Mouse (Mus musculus) mouse trophoblast stem cell (cell line): ENCODE measurements around the gene Vezf1.

Source experiments
- in situ Hi-C, 2 experiments: fragments of 300-500 bp; cut with MseI, MboI; formaldehyde crosslinking; loops; 2 replicates in 1 of 2; 3 replicates in 1 of 2; pipeline ENCODE4 v1.15.1; 2025

Gene Vezf1

DNA sequence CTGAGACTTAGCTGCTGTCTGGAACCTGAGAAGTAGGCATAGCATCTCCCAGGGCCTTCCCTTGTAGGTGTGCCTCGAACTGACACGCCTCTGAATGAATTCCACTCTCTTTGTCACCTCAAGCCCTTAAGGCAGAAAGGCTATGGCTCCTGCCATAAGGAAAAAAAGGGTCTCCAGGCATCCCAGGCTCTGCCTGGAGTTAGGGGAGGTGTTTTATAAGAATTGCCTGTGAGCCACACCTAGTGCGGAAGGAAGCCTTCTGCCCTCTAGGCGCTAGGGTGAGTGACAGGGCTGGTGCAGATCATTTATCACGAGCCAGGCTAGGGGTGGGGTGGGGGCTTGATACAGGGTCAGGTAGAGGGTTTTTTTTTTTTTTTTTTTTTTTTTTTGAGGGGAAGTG is 54.9 kb downstream of the Vezf1 start:
- in situ Hi-C loops, result no loop called here

DNA sequence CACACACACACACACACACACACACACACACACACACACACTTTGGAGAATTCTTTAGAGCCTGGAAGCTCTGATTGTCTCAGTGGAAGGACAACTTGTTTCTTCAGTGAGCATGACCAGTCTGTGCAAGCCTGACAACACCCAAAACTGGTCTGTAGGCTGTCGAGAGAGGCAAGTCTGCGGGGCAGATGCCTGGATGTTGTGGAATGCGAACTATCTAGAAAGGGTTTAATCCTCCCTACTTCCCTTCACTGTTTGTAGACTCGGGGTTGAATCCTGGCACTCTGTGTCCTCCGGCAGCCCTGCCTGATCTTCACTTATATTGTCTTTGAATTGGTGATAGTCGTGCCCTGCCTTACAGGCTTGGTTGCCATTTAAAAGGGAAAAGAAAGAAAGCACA is 55.7 kb downstream of the Vezf1 start:
- in situ Hi-C loops, result no loop called here

DNA sequence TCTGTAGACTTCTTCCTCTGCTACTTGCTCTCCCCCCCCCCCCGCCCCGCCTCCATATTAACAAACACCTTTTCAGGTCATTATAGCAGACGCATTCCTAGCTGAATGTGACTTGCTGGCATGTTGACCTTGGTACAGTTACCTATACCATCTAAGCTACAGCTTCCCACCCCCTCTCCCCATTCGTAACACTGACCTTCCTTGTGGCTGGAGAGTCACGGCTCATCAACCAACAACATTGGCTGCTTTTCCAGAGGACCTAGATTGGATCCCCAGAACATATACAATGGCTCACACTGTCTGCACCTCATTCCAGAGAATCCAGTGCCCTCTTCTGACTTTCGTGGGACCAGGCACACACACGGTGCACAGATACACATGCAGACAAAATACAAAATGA is 57.4 kb downstream of the Vezf1 start:
- in situ Hi-C loops, result no loop called here

DNA sequence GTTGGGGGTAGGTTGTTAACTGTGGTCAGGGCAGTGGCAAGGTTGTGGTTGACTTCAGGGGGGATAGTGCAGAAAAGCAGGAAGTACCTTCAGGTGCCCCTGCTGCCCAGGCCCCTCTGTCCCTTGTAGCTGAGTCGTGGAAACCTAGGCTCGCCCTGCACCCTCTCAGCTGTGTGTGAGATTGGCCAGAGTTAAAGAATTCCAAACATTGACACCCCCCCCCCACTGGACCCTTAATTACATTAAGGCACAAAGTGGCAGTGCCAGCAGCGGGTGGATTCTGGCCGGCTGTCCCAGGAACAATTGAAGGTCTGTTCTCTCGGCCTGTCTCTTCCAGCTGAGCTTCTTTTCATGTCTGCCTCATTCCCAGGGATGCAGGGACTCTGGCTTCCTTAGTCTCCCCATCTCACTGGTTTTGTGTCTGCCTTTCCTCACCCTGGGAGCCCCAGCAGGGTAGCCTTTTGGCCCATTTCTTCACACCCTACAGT is 58.3 kb downstream of the Vezf1 start:
- in situ Hi-C loops, result no loop called here

DNA sequence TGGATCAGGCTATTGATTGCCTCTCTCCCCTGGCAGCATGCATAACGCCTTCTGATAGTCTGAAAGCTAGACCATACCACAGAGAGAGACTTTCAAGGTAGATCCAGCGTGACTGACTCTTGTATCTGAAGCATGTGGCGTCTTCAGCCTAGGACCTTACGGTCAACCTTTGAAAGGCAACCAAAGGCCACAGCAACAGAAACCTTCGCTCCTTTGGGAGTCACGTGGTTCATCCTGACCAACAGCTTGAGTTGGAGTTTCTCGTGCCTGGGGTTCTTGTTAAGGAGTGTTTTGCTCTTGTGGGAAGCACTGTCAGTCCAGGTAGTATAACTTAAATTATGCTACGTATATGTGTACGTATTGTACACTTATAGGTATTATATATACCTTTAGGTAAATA is 60.4 kb downstream of the Vezf1 start:
- in situ Hi-C loops, result no loop called here

DNA sequence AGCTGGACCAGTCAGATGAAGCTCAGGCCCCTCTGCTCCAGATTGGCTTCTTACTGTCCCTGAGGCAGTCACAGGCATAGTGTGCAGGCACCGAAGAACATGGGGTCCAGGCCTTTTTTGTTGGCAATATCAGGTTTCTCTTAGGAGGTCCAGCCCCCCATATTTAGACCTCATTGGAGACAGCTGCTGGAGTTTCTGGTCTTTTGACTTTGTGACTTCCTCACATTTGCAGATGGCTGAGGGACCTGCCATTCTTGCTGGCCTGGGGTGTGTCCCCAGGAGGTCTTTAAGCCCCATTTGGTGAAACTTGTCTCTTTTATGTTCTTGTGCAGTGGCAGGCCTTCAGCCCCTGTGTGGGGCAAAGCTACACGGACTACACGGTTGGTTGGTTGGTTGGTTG is 61.2 kb downstream of the Vezf1 start:
- in situ Hi-C loops, result no loop called here

DNA sequence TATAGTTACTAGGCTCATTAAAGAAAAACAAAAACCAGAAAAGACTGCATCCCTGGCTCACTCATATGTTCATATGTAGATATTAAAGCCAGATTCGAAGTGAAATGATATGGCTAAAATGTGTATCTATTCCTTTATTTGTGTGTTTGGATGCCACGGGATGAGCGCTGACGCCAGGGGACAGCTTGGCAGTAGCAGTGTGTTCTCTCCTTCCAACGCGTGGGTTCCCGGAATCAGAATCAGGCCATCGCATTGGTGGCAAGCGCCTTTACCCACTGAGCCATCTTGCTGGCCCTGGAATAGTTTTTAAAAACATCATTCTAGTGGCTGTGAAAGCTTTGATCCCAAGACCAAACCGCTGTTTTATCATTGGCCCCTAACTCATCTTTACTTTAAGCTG is 61.9 kb downstream of the Vezf1 start:
- in situ Hi-C loops, result no loop called here

DNA sequence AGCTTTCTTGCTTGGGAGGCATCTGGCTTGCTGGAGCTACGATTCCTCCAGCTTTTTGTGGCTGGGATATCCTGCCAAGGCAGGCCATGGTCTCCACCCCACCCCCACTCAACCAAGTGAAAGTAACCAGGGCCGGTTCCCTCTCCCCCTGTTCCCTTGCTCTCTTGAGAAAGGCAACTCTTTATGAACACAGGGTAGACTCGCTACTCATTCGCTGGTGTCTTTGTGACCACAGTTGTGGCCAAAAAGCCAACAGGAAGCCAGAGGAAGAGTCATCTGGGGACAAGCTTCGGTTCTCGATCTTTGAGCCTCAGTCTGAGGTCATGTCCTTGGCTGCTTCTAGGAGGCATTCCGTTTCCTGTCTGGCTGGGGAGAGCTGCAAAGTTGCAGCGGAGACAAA is 63.8 kb downstream of the Vezf1 start:
- in situ Hi-C loops, result no loop called here
